Mouse (Mus musculus): ENCODE results near the gene Tmem186. TPM values are rescaled to one million over a fixed set of nuclear protein-coding genes. Genes with fewer than 3 reads are reported as not detected.

The Tmem186 gene
- total RNA-seq (2014; rRNA removed; ENCODE audit: low replicate concordance) (14.3 and 21.8 TPM in 2 replicates), polyA plus RNA-seq (2015; fragmentation: Nextera tagmentation; extraction: Ambion mirVana) (13.8 and 14.8 TPM in 2 replicates)

GRCm38 (mm10) chr16:8637217-8638051 lies at the start of gene Tmem186, which contains the start of gene Pmm2:
TSS of gene Tmem186 (minus strand) at chr16:8637712.
TSS of gene Pmm2 (plus strand) at chr16:8637674.
- peak; percentile 93 for ATAC-seq (ENCODE audit: insufficient read depth, low read depth)
- H3K4me3 ChIP-seq (ENCODE audit: low read depth, low read length): peak within 1 kb of the TSS; percentile 86
- TF ChIP-seq EP300 (IDR thresholded peaks at IDR 0.05; ENCODE audit: low read depth): peak; percentile 54; the same call in 1 of the 2 replicates
- TF ChIP-seq CTCF (IDR thresholded peaks at IDR 0.05; ENCODE audit: low read depth): 0 out of 2 replicates have a peak, but pooled peaks have one; percentile 3
- no peaks in the 10 kb centered on the region for H3K9me3 ChIP-seq (replicated peaks; ENCODE audit: control insufficient read depth, low read length)
- peak within 1 kb of the TSS; percentile 91 for H3K27ac ChIP-seq (ENCODE audit: low read depth)
- H3K4me2 ChIP-seq (ENCODE audit: low read depth, low read length): peak within 1 kb of the TSS; percentile 82
- H3K27me3 ChIP-seq (ENCODE audit: control insufficient read depth, insufficient read depth, low read length): no peaks in the 10 kb centered on the region
- peaks cover under 1% of the 10 kb centered on the region for H3K36me3 ChIP-seq (replicated peaks; ENCODE audit: control insufficient read depth, insufficient read depth, low read length)
- DNase-seq (ENCODE audit: low spot score): peak; percentile 95
- WGBS: under 1% methylated on average over 59 of the region's 59 CpGs
- peak within 1 kb of the TSS; percentile 84 for H3K9ac ChIP-seq (replicated peaks; ENCODE audit: low read depth, low read length)
- H3K4me1 ChIP-seq (ENCODE audit: control insufficient read depth, insufficient read depth): peaks cover 12% of the 10 kb centered on the region

- TF ChIP-seq CTCF (IDR thresholded peaks at IDR 0.05; ENCODE audit: low read depth): no peak
- peak; percentile 49 for ATAC-seq (ENCODE audit: insufficient read depth, low read depth)
- WGBS: 38% methylated on average over 11 of the region's 11 CpGs
- H3K4me1 ChIP-seq (ENCODE audit: control insufficient read depth, insufficient read depth): no peaks in the 10 kb centered on the region
- H3K9me3 ChIP-seq (replicated peaks; ENCODE audit: control insufficient read depth, low read length): no peaks in the 10 kb centered on the region
- H3K36me3 ChIP-seq (replicated peaks; ENCODE audit: control insufficient read depth, insufficient read depth, low read length): peaks cover 30% of the 10 kb centered on the region
- H3K4me2 ChIP-seq (ENCODE audit: low read depth, low read length): no peak overlapping the region
- 0 out of 2 replicates have a peak overlapping the region, but pooled peaks have one; percentile 12 for H3K27ac ChIP-seq (ENCODE audit: low read depth)
- DNase-seq (ENCODE audit: low spot score): no peak
- no peak overlapping the region; the same call in 1 of the 2 replicates for H3K9ac ChIP-seq (replicated peaks; ENCODE audit: low read depth, low read length)
- H3K27me3 ChIP-seq (ENCODE audit: control insufficient read depth, insufficient read depth, low read length): no peaks in the 10 kb centered on the region
- H3K4me3 ChIP-seq (ENCODE audit: low read depth, low read length): no peak overlapping the region
Measured at GRCm38 (mm10) chr16:8686871-8687535, 49.5 kb upstream of the Tmem186 start.

GRCm38 (mm10) chr16:8686121-8686870 lies 48.8 kb upstream of the Tmem186 start:
- no peak overlapping the region for H3K27ac ChIP-seq (ENCODE audit: low read depth)
- peaks cover 23% of the 10 kb centered on the region for H3K36me3 ChIP-seq (replicated peaks; ENCODE audit: control insufficient read depth, insufficient read depth, low read length)
- DNase-seq (ENCODE audit: low spot score): peak; percentile 76
- no peaks in the 10 kb centered on the region for H3K9me3 ChIP-seq (replicated peaks; ENCODE audit: control insufficient read depth, low read length)
- ATAC-seq (ENCODE audit: insufficient read depth, low read depth): peak; percentile 68
- H3K9ac ChIP-seq (replicated peaks; ENCODE audit: low read depth, low read length): no peak overlapping the region
- no peak for TF ChIP-seq EP300 (IDR thresholded peaks at IDR 0.05; ENCODE audit: low read depth)
- TF ChIP-seq CTCF (IDR thresholded peaks at IDR 0.05; ENCODE audit: low read depth): peak; percentile 95
- no peaks in the 10 kb centered on the region for H3K27me3 ChIP-seq (ENCODE audit: control insufficient read depth, insufficient read depth, low read length)
- H3K4me3 ChIP-seq (ENCODE audit: low read depth, low read length): no peak overlapping the region
- 54% methylated on average over 7 of the region's 7 CpGs for WGBS
- no peaks in the 10 kb centered on the region for H3K4me1 ChIP-seq (ENCODE audit: control insufficient read depth, insufficient read depth)
- no peak overlapping the region for H3K4me2 ChIP-seq (ENCODE audit: low read depth, low read length)

- Histone ChIP-seq H3K4me2 (ENCODE audit: low read depth, low read length) (no peak overlapping the region), H3K36me3 (replicated peaks; ENCODE audit: control insufficient read depth, insufficient read depth, low read length) (peaks cover 12% of the 10 kb centered on the region), H3K27me3 (ENCODE audit: control insufficient read depth, insufficient read depth, low read length) (no peaks in the 10 kb centered on the region), H3K4me1 (ENCODE audit: control insufficient read depth, insufficient read depth) (no peaks in the 10 kb centered on the region), H3K9ac (replicated peaks; ENCODE audit: low read depth, low read length) (no peak overlapping the region), H3K9me3 (replicated peaks; ENCODE audit: control insufficient read depth, low read length) (no peaks in the 10 kb centered on the region), H3K27ac (ENCODE audit: low read depth) (no peak overlapping the region), H3K4me3 (ENCODE audit: low read depth, low read length) (no peak overlapping the region)
- DNase-seq (ENCODE audit: low spot score): no peak
- TF ChIP-seq CTCF (IDR thresholded peaks at IDR 0.05; ENCODE audit: low read depth) (no peak), EP300 (IDR thresholded peaks at IDR 0.05; ENCODE audit: low read depth) (no peak)
- 30% methylated on average over 4 of the region's 4 CpGs for WGBS
- ATAC-seq (ENCODE audit: insufficient read depth, low read depth): no peak
Measured at GRCm38 (mm10) chr16:8685087-8685486, 47.6 kb upstream of the Tmem186 start.

GRCm38 (mm10) chr16:8680470-8680869 lies 43.0 kb upstream of the Tmem186 start, which contains the start of gene Gm5767:
TSS of gene Gm5767 (plus strand) at chr16:8680770.
- Histone ChIP-seq H3K4me2 (ENCODE audit: low read depth, low read length) (no peak within 1 kb of the TSS), H3K9ac (replicated peaks; ENCODE audit: low read depth, low read length) (no peak within 1 kb of the TSS), H3K4me1 (ENCODE audit: control insufficient read depth, insufficient read depth) (no peaks in the 10 kb centered on the region), H3K27ac (ENCODE audit: low read depth) (no peak within 1 kb of the TSS), H3K27me3 (ENCODE audit: control insufficient read depth, insufficient read depth, low read length) (no peaks in the 10 kb centered on the region), H3K4me3 (ENCODE audit: low read depth, low read length) (no peak within 1 kb of the TSS), H3K36me3 (replicated peaks; ENCODE audit: control insufficient read depth, insufficient read depth, low read length) (no peaks in the 10 kb centered on the region), H3K9me3 (replicated peaks; ENCODE audit: control insufficient read depth, low read length) (no peaks in the 10 kb centered on the region)
- ATAC-seq (ENCODE audit: insufficient read depth, low read depth) (no peak), DNase-seq (ENCODE audit: low spot score) (no peak)
- TF ChIP-seq CTCF (IDR thresholded peaks at IDR 0.05; ENCODE audit: low read depth) (no peak), EP300 (IDR thresholded peaks at IDR 0.05; ENCODE audit: low read depth) (no peak)
- WGBS: 75% methylated on average over 5 of the region's 5 CpGs

All from heart, postnatal 0 days (tissue).